Mouse (Mus musculus) stomach, embryonic 15.5 days (tissue): ENCODE data around the gene Gm28041. TPM values are rescaled to one million over a fixed set of nuclear protein-coding genes. Genes with fewer than 3 reads are reported as not detected.

Source experiments
- ATAC-seq: fragments of 200-750 bp; cut with Nextera tagmentation; 2 replicates; pipeline ENCODE4 v1.8.0; 2017; ENCODE audit warnings: low read depth, moderate number of reproducible peaks, moderate TSS enrichment; ENCODE audit not compliant: insufficient read depth, low FRiP score
- H3K27ac ChIP-seq: fragments of 300-500 bp; sonication (generic); 2 replicates; pipeline ENCODE4 v1.5.1; 2015; ENCODE audit warnings: mild to moderate bottlenecking, inconsistent platforms
- H3K27me3 ChIP-seq: fragments of 300-500 bp; sonication (generic); replicated peaks from 2 replicates; pipeline ENCODE4 v1.6.1; 2015; ENCODE audit warnings: inconsistent platforms
- H3K36me3 ChIP-seq: fragments of 300-500 bp; sonication (generic); 2 replicates; pipeline ENCODE4 v1.6.1; 2015; ENCODE audit warnings: inconsistent platforms
- H3K4me1 ChIP-seq: fragments of 300-500 bp; sonication (generic); 2 replicates; pipeline ENCODE4 v1.6.1; 2015; ENCODE audit warnings: inconsistent platforms
- H3K4me2 ChIP-seq: fragments of 300-500 bp; sonication (generic); 2 replicates; pipeline ENCODE4 v1.6.1; 2015; ENCODE audit warnings: mild to moderate bottlenecking, inconsistent platforms
- H3K4me3 ChIP-seq: fragments of 300-500 bp; sonication (generic); replicated peaks from 2 replicates; pipeline ENCODE4 v1.5.1; 2015; ENCODE audit warnings: inconsistent platforms
- H3K9ac ChIP-seq: fragments of 300-500 bp; sonication (generic); 2 replicates; pipeline ENCODE4 v1.6.1; 2015; ENCODE audit warnings: inconsistent platforms
- H3K9me3 ChIP-seq: fragments of 300-500 bp; sonication (generic); 2 replicates; pipeline ENCODE4 v1.6.1; 2016; ENCODE audit warnings: inconsistent platforms
- WGBS: fragments of 180-500 bp; shearing (Covaris S2); methylation state at CpG from one replicate; pipeline ENCODE4 v1.1.7; 2015; 5-methylcytosine and 5-hydroxymethylcytosine counted together
- polyA plus RNA-seq: library from polyadenylated mRNA; unstranded; fragments of >200 nt; fragmentation: Nextera tagmentation; extraction: Ambion mirVana; gene quantifications from 2 replicates; pipeline ENCODE4 v1.2.1, GENCODE M21; 2015

The Gm28041 gene
- polyA plus RNA-seq, 1 experiment from 2014 or later: 0.44 TPM

DNA sequence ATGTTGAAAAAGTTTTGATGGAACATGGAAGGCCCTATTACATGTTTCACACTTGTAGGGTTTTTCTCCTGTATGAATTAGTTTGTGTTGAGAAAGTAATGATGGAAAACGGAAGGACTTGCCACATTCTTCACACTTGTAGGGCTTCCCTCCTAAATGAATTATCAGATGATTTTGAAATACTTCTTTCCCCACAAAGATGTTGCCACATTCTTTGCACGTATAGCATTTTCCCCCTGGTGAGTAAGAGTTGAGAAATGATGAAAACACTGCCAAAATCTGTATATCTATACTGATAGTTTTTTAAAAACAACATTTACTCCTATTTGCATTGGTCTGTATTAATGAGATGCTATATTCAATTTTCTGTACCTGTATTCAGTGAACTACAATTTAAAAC is 32.1 kb downstream of the Gm28041 start:
- ATAC-seq: no peak
- no peak overlapping the region for H3K4me2 ChIP-seq
- H3K4me1 ChIP-seq: no peaks in the 10 kb centered on the region
- no peak overlapping the region for H3K9ac ChIP-seq
- no peak overlapping the region for H3K27ac ChIP-seq
- H3K9me3 ChIP-seq: no peaks in the 10 kb centered on the region
- no peak overlapping the region for H3K4me3 ChIP-seq
- no peaks in the 10 kb centered on the region for H3K36me3 ChIP-seq
- no peaks in the 10 kb centered on the region for H3K27me3 ChIP-seq
- 90% methylated on average over 2 of the region's 2 CpGs for WGBS

- Histone ChIP-seq H3K4me2 (peak overlapping the region; percentile 83), H3K27ac (peak overlapping the region; percentile 51; the same call in 1 of the 2 replicates), H3K9ac (peak overlapping the region; percentile 12; the same call in 1 of the 2 replicates), H3K4me3 (peak overlapping the region; percentile 61), H3K27me3 (no peaks in the 10 kb centered on the region), H3K4me1 (0 out of 2 replicates have a peak, but pooled peaks cover 4% of the 10 kb centered on the region), H3K36me3 (no peaks in the 10 kb centered on the region), H3K9me3 (no peaks in the 10 kb centered on the region)
- 81% methylated on average over 1 of the region's 1 CpGs for WGBS
- ATAC-seq: no peak
These were observed 42.7 kb downstream of the Gm28041 start for GRCm38 (mm10) chr13:67332877-67333276.

GRCm38 (mm10) chr13:67332019-67332724 is 43.4 kb downstream of the Gm28041 start, which contains the start of gene Zfp595:
Gene Zfp595, minus strand, starts transcription at chr13:67332570.
- Histone ChIP-seq H3K27me3 (no peaks in the 10 kb centered on the region), H3K9me3 (no peaks in the 10 kb centered on the region), H3K36me3 (no peaks in the 10 kb centered on the region), H3K27ac (peak within 1 kb of the TSS; percentile 78), H3K4me1 (0 out of 2 replicates have a peak, but pooled peaks cover 4% of the 10 kb centered on the region), H3K4me2 (peak within 1 kb of the TSS; percentile 83), H3K9ac (peak within 1 kb of the TSS; percentile 52), H3K4me3 (peak within 1 kb of the TSS; percentile 61)
- 10% methylated on average over 17 of the region's 17 CpGs for WGBS
- peak; percentile 92 for ATAC-seq

DNA sequence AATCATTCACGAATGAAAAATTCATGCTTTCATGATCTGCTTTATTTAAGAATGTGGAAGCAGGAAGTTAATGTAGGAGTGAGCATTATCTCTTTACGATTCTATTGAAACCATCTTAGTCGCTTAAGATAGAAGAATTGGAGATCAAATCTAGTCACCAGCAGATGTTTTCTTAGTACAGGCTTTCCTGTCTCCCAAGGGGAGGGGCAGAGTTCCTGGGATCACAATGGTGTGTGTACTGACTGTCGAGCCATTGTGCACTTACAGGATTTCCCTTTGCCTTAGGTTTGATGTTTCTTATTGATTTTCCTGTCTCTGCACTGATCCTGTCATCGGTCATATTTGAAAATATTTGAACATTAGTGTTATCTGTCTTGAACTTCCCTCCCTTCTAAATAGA is 68.8 kb downstream of the Gm28041 start:
- Histone ChIP-seq H3K27me3 (no peaks in the 10 kb centered on the region), H3K4me2 (peak overlapping the region; percentile 94), H3K36me3 (no peaks in the 10 kb centered on the region), H3K4me1 (no peaks in the 10 kb centered on the region), H3K9me3 (no peaks in the 10 kb centered on the region), H3K27ac (0 out of 2 replicates have a peak overlapping the region, but pooled peaks have one; percentile 44), H3K4me3 (peak overlapping the region; percentile 72), H3K9ac (no peak overlapping the region; the same call in 1 of the 2 replicates)
- ATAC-seq: peak; percentile 48; the same call in 1 of the 2 replicates
- 23% methylated on average over 5 of the region's 5 CpGs for WGBS

DNA sequence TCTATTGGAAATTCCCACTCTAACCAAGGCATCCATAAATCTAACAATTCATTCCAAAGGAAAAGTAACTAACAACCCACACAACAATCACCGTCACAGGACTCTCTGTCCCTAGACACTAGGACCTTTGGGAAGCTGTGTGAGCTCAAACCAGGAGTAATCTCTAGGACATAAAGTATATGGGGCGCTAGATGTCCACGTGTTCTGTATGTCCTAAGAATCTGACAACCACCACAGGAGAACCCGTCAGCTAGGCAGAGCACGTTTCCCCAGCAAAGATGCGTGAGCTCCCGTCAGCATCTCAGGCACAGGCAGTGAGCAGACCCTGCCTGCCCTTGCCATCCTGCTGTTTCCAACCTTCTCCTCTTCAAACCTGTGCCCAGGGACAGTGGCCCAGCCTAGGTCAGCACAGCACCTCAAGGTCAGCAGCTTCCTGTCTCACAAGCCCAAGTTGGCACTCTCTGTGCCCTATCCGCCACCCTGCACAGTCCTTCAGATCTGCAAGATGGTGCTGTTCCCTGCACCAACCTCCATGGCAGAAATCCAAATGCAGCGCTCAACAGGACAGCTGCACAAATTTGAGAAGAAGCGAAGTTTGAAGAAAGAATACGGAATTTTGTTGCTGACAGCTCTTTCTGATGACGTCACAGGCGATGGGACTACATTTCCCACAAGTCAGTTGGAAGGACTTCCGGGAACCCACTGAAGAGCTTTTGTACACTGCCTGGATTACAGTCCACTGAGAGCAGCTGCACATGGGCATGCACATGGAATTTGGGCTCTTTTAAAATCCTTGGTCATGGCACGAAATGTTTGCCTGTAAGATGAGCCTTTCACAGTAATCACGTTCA is 69.5 kb downstream of the Gm28041 start, which contains the start of gene Zfp457:
Zfp457 (minus strand) TSS at position 664 of the 851 bp plus-strand sequence.
- no peaks in the 10 kb centered on the region for H3K27me3 ChIP-seq
- no peaks in the 10 kb centered on the region for H3K4me1 ChIP-seq
- ATAC-seq: peak; percentile 96
- H3K9ac ChIP-seq: peak within 1 kb of the TSS; percentile 82
- H3K4me2 ChIP-seq: peak within 1 kb of the TSS; percentile 94
- H3K4me3 ChIP-seq: peak within 1 kb of the TSS; percentile 72
- no peaks in the 10 kb centered on the region for H3K9me3 ChIP-seq
- WGBS: 8% methylated on average over 16 of the region's 16 CpGs
- H3K36me3 ChIP-seq: no peaks in the 10 kb centered on the region
- 0 out of 2 replicates have a peak within 1 kb of the TSS, but pooled peaks have one; percentile 44 for H3K27ac ChIP-seq

Other genes starting within 250 kb of the Gm28041 start
- 6.5 and 9.6 TPM in 2 replicates for gene Rsl1, start 202.6 kb downstream of the Gm28041 start, polyA plus RNA-seq
- 2.1 and 2.3 TPM in 2 replicates for gene Zfp455, start 181.2 kb downstream of the Gm28041 start, polyA plus RNA-seq
- gene Zfp458, start 97.3 kb downstream of the Gm28041 start, polyA plus RNA-seq: 1.8 and 1.9 TPM in 2 replicates
- gene Zfp457, start 69.2 kb downstream of the Gm28041 start, polyA plus RNA-seq: 0.77 and 0.94 TPM in 2 replicates
- 2.7 and 2.9 TPM in 2 replicates for gene Zfp595, start 43.2 kb downstream of the Gm28041 start, polyA plus RNA-seq
- 0.52 and 0.64 TPM in 2 replicates for gene Gm28044, start 15.2 kb downstream of the Gm28041 start, polyA plus RNA-seq
- gene Zfp953, start 15.1 kb downstream of the Gm28041 start, polyA plus RNA-seq: 1.0 and 1.1 TPM in 2 replicates
- 1.8 and 2.0 TPM in 2 replicates for gene Zfp456, start 77 bp upstream of the Gm28041 start, polyA plus RNA-seq
- 5.5 and 7.5 TPM in 2 replicates for gene Zfp429, start 24.1 kb upstream of the Gm28041 start, polyA plus RNA-seq
- 0.90 and 1.1 TPM in 2 replicates for gene Zfp459, start 45.7 kb upstream of the Gm28041 start, polyA plus RNA-seq
- gene Zfp874a, start 75.9 kb upstream of the Gm28041 start, polyA plus RNA-seq: 8.7 and 9.6 TPM in 2 replicates
- 2.8 and 3.4 TPM in 2 replicates for gene Zfp874b, start 108.5 kb upstream of the Gm28041 start, polyA plus RNA-seq
- gene Zfp58, start 124.8 kb upstream of the Gm28041 start, polyA plus RNA-seq: 12.7 and 13.3 TPM in 2 replicates
- not detected in 2 replicates for gene Gm26965, start 150.4 kb upstream of the Gm28041 start, polyA plus RNA-seq
- gene Zfp87, start 150.4 kb upstream of the Gm28041 start, polyA plus RNA-seq: 19.4 and 20.4 TPM in 2 replicates
- 11.8 and 11.9 TPM in 2 replicates for gene Zfp748, start 178.1 kb upstream of the Gm28041 start, polyA plus RNA-seq
- gene Zfp729b, start 234.0 kb upstream of the Gm28041 start, polyA plus RNA-seq: 3.5 and 4.7 TPM in 2 replicates